Mouse (Mus musculus): ENCODE measurements around the gene Plcl2. TPM values are rescaled to one million over a fixed set of nuclear protein-coding genes. Genes with fewer than 3 reads are reported as not detected.
"Not testable (repeated sequence)": the region's sequence is repeated elsewhere in the genome, so short reads cannot be mapped to it uniquely, and the experiment has no call there.

Plcl2 gene
- polyA plus RNA-seq, 1 experiment from 2014 or later, result 7.3 TPM

- H3K4me3 ChIP-seq (ENCODE audit: low read depth, low read length), result no peak overlapping the region
- no peaks in the 10 kb centered on the region for H3K9me3 ChIP-seq (replicated peaks; ENCODE audit: control insufficient read depth, low read length)
- no peak overlapping the region for H3K4me2 ChIP-seq (ENCODE audit: low read depth, low read length)
- no peak overlapping the region for H3K9ac ChIP-seq (replicated peaks; ENCODE audit: low read length)
- H3K27me3 ChIP-seq (ENCODE audit: control insufficient read depth, insufficient read depth, low read length), result no peaks in the 10 kb centered on the region
- no peaks in the 10 kb centered on the region for H3K36me3 ChIP-seq (replicated peaks; ENCODE audit: control insufficient read depth, insufficient read depth, low read depth, low read length)
- no peak overlapping the region for H3K27ac ChIP-seq (replicated peaks; ENCODE audit: low read depth, low read length)
- whole genome bisulfite sequencing, result 84% methylated on average over 6 of the region's 6 CpGs
- no peaks in the 10 kb centered on the region for H3K4me1 ChIP-seq (ENCODE audit: control insufficient read depth, insufficient read depth, low read length)
- ATAC-seq (replicated peaks; ENCODE audit: insufficient number of reproducible peaks, low FRiP score, low TSS enrichment, low read depth), result no peak
- DNase-seq (ENCODE audit: low spot score), result no peak
Measured at GRCm38 (mm10) chr17:50688135-50688534, 178.9 kb downstream of the Plcl2 start.

GRCm38 (mm10) chr17:50698410-50698809 lies 189.2 kb downstream of the Plcl2 start:
- H3K27me3 ChIP-seq (ENCODE audit: control insufficient read depth, insufficient read depth, low read length); H3K9ac ChIP-seq (replicated peaks; ENCODE audit: low read length); H3K4me2 ChIP-seq (ENCODE audit: low read depth, low read length); H3K36me3 ChIP-seq (replicated peaks; ENCODE audit: control insufficient read depth, insufficient read depth, low read depth, low read length); H3K27ac ChIP-seq (replicated peaks; ENCODE audit: low read depth, low read length); DNase-seq (ENCODE audit: low spot score); H3K9me3 ChIP-seq (replicated peaks; ENCODE audit: control insufficient read depth, low read length); H3K4me1 ChIP-seq (ENCODE audit: control insufficient read depth, insufficient read depth, low read length); ATAC-seq (replicated peaks; ENCODE audit: insufficient number of reproducible peaks, low FRiP score, low TSS enrichment, low read depth); H3K4me3 ChIP-seq (ENCODE audit: low read depth, low read length): not testable (repeated sequence)
- 2% methylated on average over 36 of the region's 39 CpGs for WGBS

GRCm38 (mm10) chr17:50710497-50711222 lies 201.5 kb downstream of the Plcl2 start:
- no peak overlapping the region for H3K27ac ChIP-seq (replicated peaks; ENCODE audit: low read depth, low read length)
- no peaks in the 10 kb centered on the region for H3K9me3 ChIP-seq (replicated peaks; ENCODE audit: control insufficient read depth, low read length)
- H3K4me2 ChIP-seq (ENCODE audit: low read depth, low read length), result no peak overlapping the region
- H3K4me3 ChIP-seq (ENCODE audit: low read depth, low read length), result no peak overlapping the region
- DNase-seq (ENCODE audit: low spot score) (no peak), ATAC-seq (replicated peaks; ENCODE audit: insufficient number of reproducible peaks, low FRiP score, low TSS enrichment, low read depth) (0 out of 2 replicates have a peak, but pooled peaks have one; percentile 39)
- H3K9ac ChIP-seq (replicated peaks; ENCODE audit: low read length), result no peak overlapping the region
- no peaks in the 10 kb centered on the region for H3K4me1 ChIP-seq (ENCODE audit: control insufficient read depth, insufficient read depth, low read length)
- no peaks in the 10 kb centered on the region; the same call in 1 of the 2 replicates for H3K27me3 ChIP-seq (ENCODE audit: control insufficient read depth, insufficient read depth, low read length)
- WGBS, result 79% methylated on average over 7 of the region's 7 CpGs
- H3K36me3 ChIP-seq (replicated peaks; ENCODE audit: control insufficient read depth, insufficient read depth, low read depth, low read length), result no peaks in the 10 kb centered on the region

- 86% methylated on average over 5 of the region's 5 CpGs for WGBS
- DNase-seq (ENCODE audit: low spot score), result no peak
Measured at GRCm38 (mm10) chr17:50717586-50717985, 208.4 kb downstream of the Plcl2 start.

GRCm38 (mm10) chr17:50724376-50724775 lies 215.2 kb downstream of the Plcl2 start:
- Histone ChIP-seq H3K9ac (replicated peaks; ENCODE audit: low read length) (no peak overlapping the region), H3K36me3 (replicated peaks; ENCODE audit: control insufficient read depth, insufficient read depth, low read depth, low read length) (no peaks in the 10 kb centered on the region), H3K4me3 (ENCODE audit: low read depth, low read length) (no peak overlapping the region), H3K27ac (replicated peaks; ENCODE audit: low read depth, low read length) (no peak overlapping the region), H3K9me3 (replicated peaks; ENCODE audit: control insufficient read depth, low read length) (no peaks in the 10 kb centered on the region), H3K4me1 (ENCODE audit: control insufficient read depth, insufficient read depth, low read length) (no peaks in the 10 kb centered on the region), H3K4me2 (ENCODE audit: low read depth, low read length) (no peak overlapping the region), H3K27me3 (ENCODE audit: control insufficient read depth, insufficient read depth, low read length) (no peaks in the 10 kb centered on the region)
- no peak for ATAC-seq (replicated peaks; ENCODE audit: insufficient number of reproducible peaks, low FRiP score, low TSS enrichment, low read depth)
- DNase-seq (ENCODE audit: low spot score), result no peak
- WGBS, result 72% methylated on average over 2 of the region's 2 CpGs

More at GRCm38 (mm10) chr17:50717586-50717985, 208.4 kb downstream of the Plcl2 start:
- Histone ChIP-seq H3K4me1 (ENCODE audit: control insufficient read depth, insufficient read depth, low read length) (no peaks in the 10 kb centered on the region), H3K9me3 (replicated peaks; ENCODE audit: control insufficient read depth, low read length) (no peaks in the 10 kb centered on the region), H3K4me3 (ENCODE audit: low read depth, low read length) (no peak overlapping the region), H3K9ac (replicated peaks; ENCODE audit: low read length) (no peak overlapping the region), H3K27me3 (ENCODE audit: control insufficient read depth, insufficient read depth, low read length) (no peaks in the 10 kb centered on the region), H3K36me3 (replicated peaks; ENCODE audit: control insufficient read depth, insufficient read depth, low read depth, low read length) (no peaks in the 10 kb centered on the region), H3K4me2 (ENCODE audit: low read depth, low read length) (no peak overlapping the region), H3K27ac (replicated peaks; ENCODE audit: low read depth, low read length) (no peak overlapping the region)
- ATAC-seq (replicated peaks; ENCODE audit: insufficient number of reproducible peaks, low FRiP score, low TSS enrichment, low read depth), result no peak

- Histone ChIP-seq H3K4me3 (ENCODE audit: low read depth, low read length) (no peak overlapping the region), H3K4me1 (ENCODE audit: control insufficient read depth, insufficient read depth, low read length) (no peaks in the 10 kb centered on the region), H3K9me3 (replicated peaks; ENCODE audit: control insufficient read depth, low read length) (no peaks in the 10 kb centered on the region), H3K36me3 (replicated peaks; ENCODE audit: control insufficient read depth, insufficient read depth, low read depth, low read length) (no peaks in the 10 kb centered on the region), H3K27ac (replicated peaks; ENCODE audit: low read depth, low read length) (no peak overlapping the region), H3K9ac (replicated peaks; ENCODE audit: low read length) (no peak overlapping the region), H3K27me3 (ENCODE audit: control insufficient read depth, insufficient read depth, low read length) (no peaks in the 10 kb centered on the region), H3K4me2 (ENCODE audit: low read depth, low read length) (no peak overlapping the region)
- DNase-seq (ENCODE audit: low spot score) (no peak), ATAC-seq (replicated peaks; ENCODE audit: insufficient number of reproducible peaks, low FRiP score, low TSS enrichment, low read depth) (no peak)
- 73% methylated on average over 2 of the region's 2 CpGs for WGBS
Measured at GRCm38 (mm10) chr17:50726265-50726664, 217.1 kb downstream of the Plcl2 start.

GRCm38 (mm10) chr17:50729031-50729430 lies 219.8 kb downstream of the Plcl2 start:
- 86% methylated on average over 2 of the region's 2 CpGs for WGBS
- Histone ChIP-seq H3K4me3 (ENCODE audit: low read depth, low read length) (no peak overlapping the region), H3K36me3 (replicated peaks; ENCODE audit: control insufficient read depth, insufficient read depth, low read depth, low read length) (no peaks in the 10 kb centered on the region), H3K9me3 (replicated peaks; ENCODE audit: control insufficient read depth, low read length) (no peaks in the 10 kb centered on the region), H3K27me3 (ENCODE audit: control insufficient read depth, insufficient read depth, low read length) (no peaks in the 10 kb centered on the region), H3K4me1 (ENCODE audit: control insufficient read depth, insufficient read depth, low read length) (no peaks in the 10 kb centered on the region), H3K4me2 (ENCODE audit: low read depth, low read length) (no peak overlapping the region), H3K9ac (replicated peaks; ENCODE audit: low read length) (no peak overlapping the region), H3K27ac (replicated peaks; ENCODE audit: low read depth, low read length) (no peak overlapping the region)
- ATAC-seq (replicated peaks; ENCODE audit: insufficient number of reproducible peaks, low FRiP score, low TSS enrichment, low read depth), result 0 out of 2 replicates have a peak, but pooled peaks have one; percentile 39
- DNase-seq (ENCODE audit: low spot score), result no peak

- Histone ChIP-seq H3K27me3 (ENCODE audit: control insufficient read depth, insufficient read depth, low read length) (no peaks in the 10 kb centered on the region), H3K4me3 (ENCODE audit: low read depth, low read length) (no peak overlapping the region), H3K4me2 (ENCODE audit: low read depth, low read length) (no peak overlapping the region), H3K9ac (replicated peaks; ENCODE audit: low read length) (no peak overlapping the region), H3K4me1 (ENCODE audit: control insufficient read depth, insufficient read depth, low read length) (no peaks in the 10 kb centered on the region), H3K9me3 (replicated peaks; ENCODE audit: control insufficient read depth, low read length) (no peaks in the 10 kb centered on the region), H3K36me3 (replicated peaks; ENCODE audit: control insufficient read depth, insufficient read depth, low read depth, low read length) (no peaks in the 10 kb centered on the region), H3K27ac (replicated peaks; ENCODE audit: low read depth, low read length) (no peak overlapping the region)
- no peak for DNase-seq (ENCODE audit: low spot score)
- no peak for ATAC-seq (replicated peaks; ENCODE audit: insufficient number of reproducible peaks, low FRiP score, low TSS enrichment, low read depth)
- 91% methylated on average over 6 of the region's 6 CpGs for WGBS
Measured at GRCm38 (mm10) chr17:50729577-50729976, 220.4 kb downstream of the Plcl2 start.

Measured in embryonic facial prominence, embryonic 11.5 days (tissue).